ENCODE assay signal across 13 mouse cellular contexts in genomic region chr11:43484652-43485051, GRCm38 (mm10). TPM values are rescaled to one million over a fixed set of nuclear protein-coding genes. Genes with fewer than 3 reads are reported as not detected.
DNase-seq lines count a peak whose midpoint lies in the region; ATAC-seq and TF ChIP-seq lines count a peak whose summit lies in the region.
"Had no signal": no experiment of that assay in that cellular context is flagged by ENCODE, and none has a peak within 500 bp of the region (broad histone marks: within the 10 kb centered on the region; RNA-seq: fewer than 3 reads in every experiment).

No protein-coding gene starts in this region.

- no peak overlapping the region for H3K4me3 ChIP-seq in forebrain, embryonic 11.5 days (ENCODE audit: low read depth, low read length)
- H3K4me3 ChIP-seq in forebrain, embryonic 16.5 days (replicated peaks; ENCODE audit: low read length) = no peak overlapping the region
- no peak overlapping the region for H3K4me3 ChIP-seq in kidney, embryonic 16.5 days (ENCODE audit: low read length)
- no peak overlapping the region for H3K4me3 ChIP-seq in kidney, adult 2 months (ENCODE audit: insufficient read depth, low read depth, low read length)
- no peak overlapping the region for H3K4me3 ChIP-seq in hindbrain, embryonic 12.5 days
- H3K4me3 ChIP-seq: heart, embryonic 13.5 days; liver, embryonic 13.5 days had no signal

- no peak overlapping the region for H3K27ac ChIP-seq in forebrain, embryonic 11.5 days (ENCODE audit: low read depth, low read length)
- H3K27ac ChIP-seq in forebrain, embryonic 16.5 days (ENCODE audit: low read length) = no peak overlapping the region
- H3K27ac ChIP-seq in kidney, embryonic 16.5 days (ENCODE audit: low read length) = peak overlapping the region; percentile 85; the same call in 1 of the 2 replicates
- H3K27ac ChIP-seq in kidney, adult 2 months (ENCODE audit: insufficient read depth, low read depth, low read length) = no peak overlapping the region
- H3K27ac ChIP-seq in hindbrain, embryonic 12.5 days = no peak overlapping the region
- H3K27ac ChIP-seq: liver, embryonic 13.5 days had no signal

- DNase-seq in forebrain, embryonic 11.5 days (ENCODE audit: low spot score) = peak; percentile 52
- no peak for DNase-seq in kidney, adult 2 months
- DNase-seq in ES-CJ7 (ENCODE audit: low read depth, low spot score) = peak; percentile 41
- no peak for DNase-seq in spleen, adult 12 weeks (ENCODE audit: low spot score)
- no peak for DNase-seq in urinary bladder, postnatal 14 days (ENCODE audit: low spot score)
- DNase-seq: adrenal gland, postnatal 14 days; gastrocnemius, postnatal 10 days; kidney, adult 18-20 months; liver, embryonic 13.5 days had no signal

- H3K4me2 ChIP-seq in forebrain, embryonic 11.5 days (ENCODE audit: low read depth, low read length, severe bottlenecking) = no peak overlapping the region
- H3K4me2 ChIP-seq in forebrain, embryonic 16.5 days (ENCODE audit: low read length) = no peak overlapping the region
- H3K4me2 ChIP-seq in kidney, embryonic 16.5 days (replicated peaks; ENCODE audit: low read depth, low read length) = no peak overlapping the region
- no peak overlapping the region for H3K4me2 ChIP-seq in hindbrain, embryonic 12.5 days (replicated peaks)
- H3K4me2 ChIP-seq: heart, embryonic 13.5 days; liver, embryonic 13.5 days had no signal

- no peaks in the 10 kb centered on the region for H3K4me1 ChIP-seq in forebrain, embryonic 11.5 days (replicated peaks; ENCODE audit: control insufficient read depth, insufficient read depth, low read length)
- no peaks in the 10 kb centered on the region for H3K4me1 ChIP-seq in forebrain, embryonic 16.5 days (replicated peaks; ENCODE audit: control insufficient read depth, insufficient read depth, low read length)
- peaks cover 37% of the 10 kb centered on the region for H3K4me1 ChIP-seq in kidney, embryonic 16.5 days (ENCODE audit: insufficient read depth, low read length)
- no peaks in the 10 kb centered on the region for H3K4me1 ChIP-seq in kidney, adult 2 months (ENCODE audit: control insufficient read depth, insufficient read depth, low read length)
- H3K4me1 ChIP-seq in hindbrain, embryonic 12.5 days = peaks cover 11% of the 10 kb centered on the region

- H3K9me3 ChIP-seq in forebrain, embryonic 11.5 days (ENCODE audit: control insufficient read depth, low read length) = no peaks in the 10 kb centered on the region
- H3K9me3 ChIP-seq in forebrain, embryonic 16.5 days (ENCODE audit: control insufficient read depth, low read length) = no peaks in the 10 kb centered on the region
- no peaks in the 10 kb centered on the region for H3K9me3 ChIP-seq in kidney, embryonic 16.5 days (ENCODE audit: low read length)
- no peaks in the 10 kb centered on the region for H3K9me3 ChIP-seq in hindbrain, embryonic 12.5 days (replicated peaks)
- H3K9me3 ChIP-seq: heart, embryonic 13.5 days; liver, embryonic 13.5 days had no signal

- WGBS in forebrain, embryonic 11.5 days = 46% methylated on average over 11 of the region's 11 CpGs
- WGBS in forebrain, embryonic 16.5 days = 56% methylated on average over 11 of the region's 11 CpGs
- WGBS in kidney, embryonic 16.5 days = 49% methylated on average over 11 of the region's 11 CpGs
- 60% methylated on average over 11 of the region's 11 CpGs for WGBS in kidney, adult 2 months
- 39% methylated on average over 11 of the region's 11 CpGs for whole genome bisulfite sequencing in hindbrain, embryonic 12.5 days

- no peaks in the 10 kb centered on the region for H3K36me3 ChIP-seq in forebrain, embryonic 11.5 days (ENCODE audit: control insufficient read depth, insufficient read depth, low read length)
- H3K36me3 ChIP-seq in forebrain, embryonic 16.5 days (ENCODE audit: control insufficient read depth, insufficient read depth) = no peaks in the 10 kb centered on the region
- H3K36me3 ChIP-seq in kidney, embryonic 16.5 days (ENCODE audit: insufficient read depth, low read length) = no peaks in the 10 kb centered on the region
- no peaks in the 10 kb centered on the region for H3K36me3 ChIP-seq in kidney, adult 2 months (ENCODE audit: control insufficient read depth, insufficient read depth, low read length)
- H3K36me3 ChIP-seq in hindbrain, embryonic 12.5 days = no peaks in the 10 kb centered on the region
- H3K36me3 ChIP-seq: heart, embryonic 13.5 days; liver, embryonic 13.5 days had no signal

- H3K27me3 ChIP-seq in forebrain, embryonic 11.5 days (ENCODE audit: control insufficient read depth, insufficient read depth, low read length) = no peaks in the 10 kb centered on the region
- no peaks in the 10 kb centered on the region for H3K27me3 ChIP-seq in forebrain, embryonic 16.5 days (replicated peaks; ENCODE audit: control insufficient read depth, insufficient read depth, low read length)
- H3K27me3 ChIP-seq in kidney, embryonic 16.5 days (ENCODE audit: insufficient read depth, low read length) = no peaks in the 10 kb centered on the region
- H3K27me3 ChIP-seq in kidney, adult 2 months (replicated peaks; ENCODE audit: control insufficient read depth, insufficient read depth, low read length) = no peaks in the 10 kb centered on the region
- 0 out of 2 replicates have a peak, but pooled peaks cover 3% of the 10 kb centered on the region for H3K27me3 ChIP-seq in hindbrain, embryonic 12.5 days
- H3K27me3 ChIP-seq: liver, embryonic 13.5 days had no signal

- H3K9ac ChIP-seq in forebrain, embryonic 11.5 days (ENCODE audit: low read length) = no peak overlapping the region
- no peak overlapping the region for H3K9ac ChIP-seq in forebrain, embryonic 16.5 days (replicated peaks; ENCODE audit: low read depth, low read length)
- no peak overlapping the region for H3K9ac ChIP-seq in kidney, embryonic 16.5 days (replicated peaks; ENCODE audit: low read length)
- no peak overlapping the region for H3K9ac ChIP-seq in hindbrain, embryonic 12.5 days
- H3K9ac ChIP-seq: heart, embryonic 13.5 days; liver, embryonic 13.5 days had no signal

- peak; percentile 33; the same call in 1 of the 2 replicates for ATAC-seq in forebrain, embryonic 11.5 days (replicated peaks; ENCODE audit: low FRiP score)
- no peak for ATAC-seq in forebrain, embryonic 16.5 days
- no peak for ATAC-seq in kidney, embryonic 16.5 days (ENCODE audit: low FRiP score, low TSS enrichment)
- peak; percentile 73 for ATAC-seq in hindbrain, embryonic 12.5 days (ENCODE audit: low FRiP score)

- no peak for TF ChIP-seq CTCF in kidney, adult 2 months (conservative IDR thresholded peaks at IDR 0.05; ENCODE audit: insufficient read depth, insufficient read length, low read depth, low read length)

- no peak for TF ChIP-seq POLR2A in kidney, adult 2 months (IDR thresholded peaks at IDR 0.05; ENCODE audit: low read depth, low read length)

RNA-seq across cellular contexts. Expression of gene C1qtnf2, which starts 10.6 kb away (rescaled TPM):
- polyA plus RNA-seq in forebrain, embryonic 11.5 days (2014; fragmentation: Nextera tagmentation; extraction: Ambion mirVana) = 1.1 and 1.6 TPM in 2 replicates
- 5.9 and 6.5 TPM in 2 replicates for polyA plus RNA-seq in forebrain, embryonic 16.5 days (2015; fragmentation: Nextera tagmentation; extraction: Ambion mirVana)
- 17.8 and 20.8 TPM in 2 replicates for polyA plus RNA-seq in kidney, embryonic 16.5 days (2015; fragmentation: Nextera tagmentation; extraction: Ambion mirVana)
- polyA plus RNA-seq in kidney, adult 2 months (2012; rRNA removed) = 15.3 and 15.4 TPM in 2 replicates
- 5.2 and 5.4 TPM in 2 replicates for polyA plus RNA-seq in hindbrain, embryonic 12.5 days (2016; fragmentation: Nextera tagmentation; extraction: Ambion mirVana)

RNA-seq across cellular contexts. Expression of gene Ccnjl, which starts 43.9 kb away (rescaled TPM):
- 30.7 and 32.3 TPM in 2 replicates for polyA plus RNA-seq in forebrain, embryonic 11.5 days (2014; fragmentation: Nextera tagmentation; extraction: Ambion mirVana)
- 9.5 and 13.5 TPM in 2 replicates for polyA plus RNA-seq in forebrain, embryonic 16.5 days (2015; fragmentation: Nextera tagmentation; extraction: Ambion mirVana)
- polyA plus RNA-seq in kidney, embryonic 16.5 days (2015; fragmentation: Nextera tagmentation; extraction: Ambion mirVana) = 26.4 and 29.9 TPM in 2 replicates
- 1.0 and 1.1 TPM in 2 replicates for polyA plus RNA-seq in kidney, adult 2 months (2012; rRNA removed)
- polyA plus RNA-seq in hindbrain, embryonic 12.5 days (2016; fragmentation: Nextera tagmentation; extraction: Ambion mirVana) = 27.6 and 29.6 TPM in 2 replicates

RNA-seq across cellular contexts. Expression of gene Slu7, which starts 51.1 kb away (rescaled TPM):
- 50.1 and 60.8 TPM in 2 replicates for polyA plus RNA-seq in forebrain, embryonic 11.5 days (2014; fragmentation: Nextera tagmentation; extraction: Ambion mirVana)
- polyA plus RNA-seq in forebrain, embryonic 16.5 days (2015; fragmentation: Nextera tagmentation; extraction: Ambion mirVana) = 76.9 and 87.8 TPM in 2 replicates
- polyA plus RNA-seq in kidney, embryonic 16.5 days (2015; fragmentation: Nextera tagmentation; extraction: Ambion mirVana) = 59.6 and 66.3 TPM in 2 replicates
- polyA plus RNA-seq in kidney, adult 2 months (2012; rRNA removed) = 3.4 and 5.5 TPM in 2 replicates
- polyA plus RNA-seq in hindbrain, embryonic 12.5 days (2016; fragmentation: Nextera tagmentation; extraction: Ambion mirVana) = 74.0 and 75.0 TPM in 2 replicates

RNA-seq across cellular contexts. Expression of gene Pttg1, which starts 58.6 kb away (rescaled TPM):
- 59.8 and 68.2 TPM in 2 replicates for polyA plus RNA-seq in forebrain, embryonic 11.5 days (2014; fragmentation: Nextera tagmentation; extraction: Ambion mirVana)
- polyA plus RNA-seq in forebrain, embryonic 16.5 days (2015; fragmentation: Nextera tagmentation; extraction: Ambion mirVana) = 27.0 and 32.7 TPM in 2 replicates
- 101 and 102 TPM in 2 replicates for polyA plus RNA-seq in kidney, embryonic 16.5 days (2015; fragmentation: Nextera tagmentation; extraction: Ambion mirVana)
- 33.6 and 45.4 TPM in 2 replicates for polyA plus RNA-seq in kidney, adult 2 months (2012; rRNA removed)
- polyA plus RNA-seq in hindbrain, embryonic 12.5 days (2016; fragmentation: Nextera tagmentation; extraction: Ambion mirVana) = 69.8 and 85.6 TPM in 2 replicates

Comparison
In these comparisons a context has a peak if more than half of its experiments do, and no peak if none do; other contexts are left out.
1. ATAC-seq: peak in forebrain, embryonic 11.5 days (single experiment) and hindbrain, embryonic 12.5 days (single experiment); none in forebrain, embryonic 16.5 days (single experiment) and kidney, embryonic 16.5 days (single experiment).
2. DNase-seq: peak in forebrain, embryonic 11.5 days (single experiment) and ES-CJ7 (single experiment); none in kidney, adult 2 months (single experiment), spleen, adult 12 weeks (single experiment) and urinary bladder, postnatal 14 days (single experiment).